Mouse (Mus musculus): Measurements from ENCODE around the gene Nfia.

DNA sequence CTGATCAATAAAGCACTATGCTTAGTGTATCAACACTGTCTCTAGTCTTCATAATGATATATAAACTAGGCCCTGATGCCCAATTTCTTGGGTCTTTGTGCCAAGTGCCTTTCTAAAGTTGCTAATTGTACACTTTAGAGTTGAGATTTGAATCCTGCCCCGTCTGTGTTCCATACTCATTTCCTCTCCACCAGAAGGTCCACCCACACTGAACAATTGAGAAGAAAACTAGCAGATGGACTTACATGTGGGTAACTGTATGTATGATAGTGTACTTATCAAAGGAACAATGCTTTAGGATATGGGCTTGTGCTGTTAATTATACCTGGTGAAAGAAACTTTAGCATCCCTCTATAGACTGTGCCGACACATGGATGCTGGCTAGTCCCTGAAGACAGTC is 80.1 kb downstream of the Nfia start:
- no peak for TF ChIP-seq CTCF (IDR thresholded peaks at IDR 0.05; ENCODE audit: borderline replicate concordance, insufficient read depth, low read length)
- no peak for TF ChIP-seq POLR2A (IDR thresholded peaks at IDR 0.05; ENCODE audit: low read depth, low read length)

Measured in embryonic fibroblast, embryonic 13.5 days (primary cell).